Mouse (Mus musculus): Measurements from ENCODE around the gene Fpgs. TPM values are rescaled to one million over a fixed set of nuclear protein-coding genes. Genes with fewer than 3 reads are reported as not detected.

Fpgs gene
- polyA plus RNA-seq, 1 experiment from 2014 or later, result 19.3 TPM

DNA sequence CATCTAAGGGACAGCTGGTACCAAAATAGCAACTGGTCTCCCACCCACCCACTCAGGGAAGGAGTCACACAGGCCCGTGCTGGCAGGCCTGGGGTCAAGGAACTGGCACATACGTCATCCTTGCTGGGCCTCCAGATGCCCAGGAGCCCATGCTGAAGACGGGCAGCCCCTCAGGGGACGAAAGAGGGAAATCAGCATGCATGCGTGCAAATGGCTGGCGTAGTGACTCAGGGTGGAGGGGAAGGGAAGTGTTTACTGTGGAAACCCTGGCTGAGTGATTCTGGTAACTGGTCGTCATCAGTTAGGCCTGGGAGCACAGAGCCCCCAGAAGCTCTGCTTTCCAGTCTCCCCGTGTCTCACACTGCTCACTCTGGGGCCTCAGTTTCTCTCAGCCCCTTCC lies 38.6 kb downstream of the Fpgs start:
- no peak overlapping the region for H3K4me3 ChIP-seq (replicated peaks)
- H3K27me3 ChIP-seq (replicated peaks), result no peaks in the 10 kb centered on the region
- no peak overlapping the region for H3K27ac ChIP-seq (replicated peaks)
- peaks cover 8% of the 10 kb centered on the region; the same call in 1 of the 2 replicates for H3K4me1 ChIP-seq
- H3K4me2 ChIP-seq, result no peak overlapping the region
- no peaks in the 10 kb centered on the region for H3K9me3 ChIP-seq (replicated peaks)
- WGBS, result 71% methylated on average over 8 of the region's 8 CpGs
- no peak overlapping the region for H3K9ac ChIP-seq (replicated peaks)
- ATAC-seq (ENCODE audit: low FRiP score), result no peak
- no peaks in the 10 kb centered on the region for H3K36me3 ChIP-seq

DNA sequence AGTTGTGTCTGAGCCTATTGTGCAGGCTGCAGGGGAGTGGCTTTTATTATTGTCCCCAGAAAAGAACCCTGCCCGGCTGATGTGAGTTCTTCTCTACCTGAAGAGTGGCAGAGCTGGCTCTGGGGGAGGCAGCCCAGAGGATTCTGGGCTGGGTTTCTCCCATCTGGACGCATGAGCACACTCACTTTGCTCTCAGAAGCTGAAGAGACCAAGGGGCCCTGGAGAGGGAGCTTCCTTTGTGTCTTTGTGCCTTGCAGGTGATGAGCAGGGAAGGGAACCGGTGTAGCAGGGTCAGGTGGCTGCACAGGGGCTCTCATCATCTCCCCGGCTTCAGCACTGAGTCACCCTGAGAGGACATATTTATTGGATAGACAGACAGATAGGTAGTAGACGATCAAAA lies 41.7 kb downstream of the Fpgs start:
- no peak overlapping the region for H3K4me3 ChIP-seq (replicated peaks)
- H3K27ac ChIP-seq (replicated peaks), result no peak overlapping the region
- H3K9me3 ChIP-seq (replicated peaks), result no peaks in the 10 kb centered on the region
- no peak overlapping the region for H3K9ac ChIP-seq (replicated peaks)
- peaks cover 5% of the 10 kb centered on the region; the same call in 1 of the 2 replicates for H3K4me1 ChIP-seq
- no peak for ATAC-seq (ENCODE audit: low FRiP score)
- no peak overlapping the region for H3K4me2 ChIP-seq
- WGBS, result 53% methylated on average over 5 of the region's 5 CpGs
- no peaks in the 10 kb centered on the region for H3K36me3 ChIP-seq
- H3K27me3 ChIP-seq (replicated peaks), result no peaks in the 10 kb centered on the region

DNA sequence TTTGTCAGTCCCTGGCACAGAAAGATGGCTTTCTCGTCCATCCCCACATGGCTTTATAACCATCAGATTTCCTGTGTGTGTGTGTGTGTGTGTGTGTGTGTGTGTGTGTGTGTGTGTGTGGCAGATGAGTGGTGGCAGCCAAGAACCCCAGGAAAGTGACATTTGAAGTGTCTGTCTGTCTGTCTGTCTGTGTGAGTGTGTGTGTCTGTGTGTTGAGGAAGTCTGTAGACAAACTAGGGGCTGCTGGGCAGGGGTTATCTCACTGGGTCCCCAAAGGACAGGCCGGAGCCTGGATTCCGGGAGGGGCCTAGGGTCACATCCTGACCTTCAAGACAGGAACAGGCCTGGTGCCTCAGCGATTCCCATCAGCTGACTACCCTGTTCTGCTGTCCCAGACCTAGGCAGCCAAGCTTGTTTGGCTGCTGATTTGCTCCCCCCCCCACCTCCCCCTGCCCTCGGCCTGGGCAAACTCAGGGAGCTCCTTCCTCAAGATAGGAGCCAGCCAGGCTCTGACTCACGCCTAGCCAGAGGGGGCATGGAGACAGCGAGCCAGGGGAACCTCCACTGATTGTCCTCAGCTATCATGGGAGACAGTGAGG lies 42.3 kb downstream of the Fpgs start:
- WGBS, result 54% methylated on average over 7 of the region's 7 CpGs
- ATAC-seq (ENCODE audit: low FRiP score), result no peak
- no peak overlapping the region for H3K27ac ChIP-seq (replicated peaks)
- H3K36me3 ChIP-seq, result no peaks in the 10 kb centered on the region
- H3K4me1 ChIP-seq, result peaks cover 5% of the 10 kb centered on the region; the same call in 1 of the 2 replicates
- H3K9ac ChIP-seq (replicated peaks), result no peak overlapping the region
- no peak overlapping the region for H3K4me3 ChIP-seq (replicated peaks)
- no peaks in the 10 kb centered on the region for H3K27me3 ChIP-seq (replicated peaks)
- H3K9me3 ChIP-seq (replicated peaks), result no peaks in the 10 kb centered on the region
- H3K4me2 ChIP-seq, result no peak overlapping the region

DNA sequence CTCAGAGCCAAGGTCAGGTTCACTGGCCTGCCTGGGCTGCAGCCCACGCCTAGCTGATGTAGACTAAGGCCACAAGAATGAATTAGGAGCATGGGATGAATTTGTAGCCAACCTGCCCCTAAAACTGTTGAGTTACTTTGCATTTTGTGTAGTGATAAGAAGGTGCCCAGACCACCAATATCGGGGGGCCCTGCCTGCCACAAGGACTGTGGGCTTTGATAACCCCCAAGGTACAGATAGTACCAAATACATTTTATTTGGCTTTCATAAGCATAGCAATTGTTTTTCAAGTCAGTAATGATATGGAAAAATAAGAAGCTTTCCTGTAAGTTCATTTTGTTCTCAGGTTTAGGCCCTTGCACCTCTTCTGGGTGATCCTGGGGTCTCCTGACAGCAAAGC lies 45.1 kb downstream of the Fpgs start:
- Histone ChIP-seq H3K4me1 (no peaks in the 10 kb centered on the region; the same call in 1 of the 2 replicates), H3K9me3 (replicated peaks) (no peaks in the 10 kb centered on the region), H3K36me3 (no peaks in the 10 kb centered on the region), H3K9ac (replicated peaks) (no peak overlapping the region), H3K27ac (replicated peaks) (no peak overlapping the region), H3K4me2 (no peak overlapping the region), H3K27me3 (replicated peaks) (no peaks in the 10 kb centered on the region), H3K4me3 (replicated peaks) (no peak overlapping the region)
- 88% methylated on average over 2 of the region's 2 CpGs for WGBS
- no peak for ATAC-seq (ENCODE audit: low FRiP score)

- H3K9me3 ChIP-seq (replicated peaks), result no peaks in the 10 kb centered on the region
- no peak for ATAC-seq (ENCODE audit: low FRiP score)
- no peaks in the 10 kb centered on the region; the same call in 1 of the 2 replicates for H3K4me1 ChIP-seq
- no peak overlapping the region for H3K4me2 ChIP-seq
- H3K27ac ChIP-seq (replicated peaks), result 0 out of 2 replicates have a peak overlapping the region, but pooled peaks have one; percentile 18
- no peak overlapping the region for H3K9ac ChIP-seq (replicated peaks)
- no peaks in the 10 kb centered on the region for H3K27me3 ChIP-seq (replicated peaks)
- H3K36me3 ChIP-seq, result no peaks in the 10 kb centered on the region
- WGBS, result 67% methylated on average over 12 of the region's 12 CpGs
- no peak overlapping the region for H3K4me3 ChIP-seq (replicated peaks)
Measured at GRCm38 (mm10) chr2:32655826-32656225, 48.1 kb downstream of the Fpgs start.

GRCm38 (mm10) chr2:32655394-32655744 lies 48.6 kb downstream of the Fpgs start:
- no peak for ATAC-seq (ENCODE audit: low FRiP score)
- no peak overlapping the region for H3K4me3 ChIP-seq (replicated peaks)
- 88% methylated on average over 3 of the region's 3 CpGs for WGBS

GRCm38 (mm10) chr2:32654743-32655393 lies 49.1 kb downstream of the Fpgs start:
- WGBS, result 69% methylated on average over 14 of the region's 14 CpGs
- Histone ChIP-seq H3K4me3 (replicated peaks) (no peak overlapping the region), H3K27me3 (replicated peaks) (no peaks in the 10 kb centered on the region), H3K36me3 (no peaks in the 10 kb centered on the region), H3K4me1 (no peaks in the 10 kb centered on the region; the same call in 1 of the 2 replicates), H3K9ac (replicated peaks) (no peak overlapping the region), H3K9me3 (replicated peaks) (no peaks in the 10 kb centered on the region), H3K27ac (replicated peaks) (peak overlapping the region; percentile 18), H3K4me2 (no peak overlapping the region)
- ATAC-seq (ENCODE audit: low FRiP score), result no peak

More at GRCm38 (mm10) chr2:32655394-32655744, 48.6 kb downstream of the Fpgs start:
- Histone ChIP-seq H3K27ac (replicated peaks) (peak overlapping the region; percentile 18), H3K9me3 (replicated peaks) (no peaks in the 10 kb centered on the region), H3K4me1 (no peaks in the 10 kb centered on the region; the same call in 1 of the 2 replicates), H3K36me3 (no peaks in the 10 kb centered on the region), H3K27me3 (replicated peaks) (no peaks in the 10 kb centered on the region), H3K4me2 (no peak overlapping the region), H3K9ac (replicated peaks) (no peak overlapping the region)

GRCm38 (mm10) chr2:32653764-32654163 lies 50.2 kb downstream of the Fpgs start:
- Histone ChIP-seq H3K27me3 (replicated peaks) (no peaks in the 10 kb centered on the region), H3K4me2 (no peak overlapping the region), H3K27ac (replicated peaks) (peak overlapping the region; percentile 23; the same call in 1 of the 2 replicates), H3K4me1 (no peaks in the 10 kb centered on the region; the same call in 1 of the 2 replicates), H3K4me3 (replicated peaks) (no peak overlapping the region), H3K9ac (replicated peaks) (no peak overlapping the region), H3K9me3 (replicated peaks) (no peaks in the 10 kb centered on the region), H3K36me3 (no peaks in the 10 kb centered on the region)
- WGBS, result 36% methylated on average over 7 of the region's 7 CpGs
- no peak for ATAC-seq (ENCODE audit: low FRiP score)

DNA sequence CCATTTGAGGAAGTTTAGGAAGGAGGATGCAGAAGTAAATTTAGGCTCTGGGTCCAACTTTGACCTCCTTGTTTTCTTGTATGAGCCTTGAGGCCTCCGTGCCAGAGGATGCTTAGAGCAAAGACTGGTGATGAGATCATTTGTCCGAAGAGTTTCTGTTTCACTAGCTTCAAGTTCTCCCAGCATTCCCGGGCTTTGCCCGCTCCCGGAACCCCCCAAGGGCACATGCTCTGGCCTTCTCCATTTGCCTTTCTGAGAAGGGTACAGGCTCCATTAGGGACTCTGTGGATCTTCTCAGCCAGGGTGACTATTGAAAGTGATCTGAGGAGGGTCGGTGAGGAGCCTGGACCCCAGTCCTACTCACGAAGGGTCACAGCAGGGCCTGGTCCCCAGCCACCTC lies 56.6 kb downstream of the Fpgs start:
- Histone ChIP-seq H3K9me3 (replicated peaks) (no peaks in the 10 kb centered on the region), H3K27ac (replicated peaks) (no peak overlapping the region), H3K4me2 (peak overlapping the region; percentile 22), H3K4me3 (replicated peaks) (peak overlapping the region; percentile 26), H3K36me3 (no peaks in the 10 kb centered on the region), H3K4me1 (0 out of 2 replicates have a peak, but pooled peaks cover 9% of the 10 kb centered on the region), H3K9ac (replicated peaks) (no peak overlapping the region), H3K27me3 (replicated peaks) (no peaks in the 10 kb centered on the region)
- WGBS, result 91% methylated on average over 7 of the region's 7 CpGs
- no peak for ATAC-seq (ENCODE audit: low FRiP score)

- no peak within 1 kb of the TSS for H3K9ac ChIP-seq (replicated peaks)
- no peak for ATAC-seq (ENCODE audit: low FRiP score)
- no peaks in the 10 kb centered on the region for H3K27me3 ChIP-seq (replicated peaks)
- H3K27ac ChIP-seq (replicated peaks), result no peak within 1 kb of the TSS
- H3K4me2 ChIP-seq, result peak within 1 kb of the TSS; percentile 22
- H3K4me3 ChIP-seq (replicated peaks), result peak within 1 kb of the TSS; percentile 26
- no peaks in the 10 kb centered on the region for H3K9me3 ChIP-seq (replicated peaks)
- WGBS, result 65% methylated on average over 31 of the region's 31 CpGs
- no peaks in the 10 kb centered on the region for H3K36me3 ChIP-seq
- 0 out of 2 replicates have a peak, but pooled peaks cover 9% of the 10 kb centered on the region for H3K4me1 ChIP-seq
Measured at GRCm38 (mm10) chr2:32646379-32647056, 57.4 kb downstream of the Fpgs start, which contains the start of gene Eng. Gene Eng, plus strand, starts transcription at chr2:32646595.

GRCm38 (mm10) chr2:32645647-32646046 lies 58.3 kb downstream of the Fpgs start:
- ATAC-seq (ENCODE audit: low FRiP score), result no peak
- Histone ChIP-seq H3K4me2 (no peak overlapping the region), H3K9me3 (replicated peaks) (no peaks in the 10 kb centered on the region), H3K27ac (replicated peaks) (no peak overlapping the region), H3K36me3 (no peaks in the 10 kb centered on the region), H3K4me1 (0 out of 2 replicates have a peak, but pooled peaks cover 9% of the 10 kb centered on the region), H3K27me3 (replicated peaks) (no peaks in the 10 kb centered on the region), H3K4me3 (replicated peaks) (no peak overlapping the region), H3K9ac (replicated peaks) (no peak overlapping the region)
- 64% methylated on average over 3 of the region's 3 CpGs for WGBS
